Mouse (Mus musculus) T-helper 2 cell (primary cell): ENCODE measurements at regions not wholly inside any gene's neighbourhood (a gene's known extent, or its start where the extent isn't known, plus 50 kb on each side); places are given as distances from the start of the nearest gene placed in this dataset.

Experiments used
- in situ Hi-C: fragments of 300-600 bp; cut with MboI, MseI; formaldehyde crosslinking; loops from one replicate; pipeline ENCODE4 v1.15.1; 2025; ENCODE audit warnings: high pct_unique_total_duplicates

- in situ Hi-C loops = no loop called here
Measured at GRCm38 (mm10) chr8:78147170-78147569, 65.9 kb upstream of the Ttc29 start.

- in situ Hi-C loops = no loop called here
Measured at GRCm38 (mm10) chr8:78148006-78148405, 65.1 kb upstream of the Ttc29 start.

- in situ Hi-C loops = no loop called here
Measured at GRCm38 (mm10) chr8:78154873-78155272, 58.2 kb upstream of the Ttc29 start.

GRCm38 (mm10) chr8:78162046-78162445 lies 51.1 kb upstream of the Ttc29 start:
- in situ Hi-C loops = no loop called here

- in situ Hi-C loops = no loop called here
Measured at GRCm38 (mm10) chr8:78162763-78163508, 50.2 kb upstream of the Ttc29 start.
